Mouse (Mus musculus) MEL (cell line): ENCODE data around the gene Il6. TPM values are rescaled to one million over a fixed set of nuclear protein-coding genes. Genes with fewer than 3 reads are reported as not detected.

Experiments
- DNase-seq: peaks from one replicate; pipeline ENCODE4 v3.0.0; 2011; ENCODE audit warnings: low read depth, low spot score
- H3K27ac ChIP-seq: 2 replicates; pipeline ENCODE4 v1.5.1; 2012; ENCODE audit warnings: low read depth, mild to moderate bottlenecking, control low read depth, low read length, moderate library complexity; ENCODE audit not compliant: control insufficient read depth
- H3K27me3 ChIP-seq, 2 experiments: fragments of 150-350 bp in 1 of 2; sonication (generic) in 1 of 2; 2 replicates each; pipeline ENCODE4 v1.6.1; 2012; ENCODE audit warnings: low read length in 2 of 2, mild to moderate bottlenecking in 2 of 2, improper control_type of control experiment in 1 of 2, moderate library complexity in 1 of 2; ENCODE audit not compliant: insufficient read depth in 2 of 2, control insufficient read depth in 1 of 2
- H3K36me3 ChIP-seq, 2 experiments: 2 replicates each; pipeline ENCODE4 v1.6.1; 2012 to 2014; ENCODE audit warnings: low read length in 2 of 2, improper control_type of control experiment in 1 of 2, inconsistent platforms in 1 of 2, mild to moderate bottlenecking in 1 of 2; ENCODE audit not compliant: insufficient read depth in 2 of 2, control insufficient read depth in 1 of 2
- H3K4me1 ChIP-seq, 2 experiments: fragments of 150-350 bp in 1 of 2; sonication (generic) in 1 of 2; 2 replicates each; pipeline ENCODE4 v1.6.1; 2012; ENCODE audit warnings: low read length in 2 of 2, improper control_type of control experiment in 1 of 2, mild to moderate bottlenecking in 1 of 2; ENCODE audit not compliant: insufficient read depth in 2 of 2, control insufficient read depth in 1 of 2
- H3K4me3 ChIP-seq, 2 experiments: fragments of 150-350 bp in 1 of 2; sonication (generic) in 1 of 2; 2 replicates each; pipeline ENCODE4 v1.5.1; 2012; ENCODE audit warnings: low read depth in 2 of 2, low read length in 2 of 2, mild to moderate bottlenecking in 2 of 2, moderate library complexity in 2 of 2, control low read depth in 1 of 2, improper control_type of control experiment in 1 of 2; ENCODE audit not compliant: control insufficient read depth in 1 of 2, insufficient read depth in 1 of 2
- H3K79me2 ChIP-seq: 2 replicates; pipeline ENCODE4 v1.6.1; 2012; ENCODE audit warnings: mild to moderate bottlenecking, low read length, moderate library complexity; ENCODE audit not compliant: control insufficient read depth, poor library complexity, insufficient read depth
- H3K9ac ChIP-seq: 2 replicates; pipeline ENCODE4 v1.6.1; 2012; ENCODE audit warnings: low read depth, mild to moderate bottlenecking, control low read depth, low read length, moderate library complexity; ENCODE audit not compliant: control insufficient read depth, poor library complexity, severe bottlenecking
- H3K9me3 ChIP-seq: fragments of 150-350 bp; sonication (generic); replicated peaks from 2 replicates; pipeline ENCODE4 v1.6.1; 2012; ENCODE audit warnings: mild to moderate bottlenecking, low read length, improper control_type of control experiment, moderate library complexity; ENCODE audit not compliant: insufficient read depth
- BHLHE40 ChIP-seq: IDR thresholded peaks from 2 replicates; pipeline ENCODE4 v1.6.1; 2012; ENCODE audit warnings: low read depth, mild to moderate bottlenecking, inconsistent platforms, low read length, improper control_type of control experiment, borderline replicate concordance
- CHD1 ChIP-seq: IDR thresholded peaks from 2 replicates; pipeline ENCODE4 v1.6.1; 2012; ENCODE audit warnings: low read depth, mild to moderate bottlenecking, inconsistent platforms, low read length, improper control_type of control experiment
- CHD2 ChIP-seq: IDR thresholded peaks from 2 replicates; pipeline ENCODE4 v1.6.1; 2011; ENCODE audit warnings: low read length, improper control_type of control experiment
- CTCF ChIP-seq, 3 experiments: IDR thresholded peaks in 2 of 3; conservative IDR thresholded peaks in 1 of 3; 2 replicates each; pipeline ENCODE4 v1.5.1; 2011 to 2012; ENCODE audit warnings: low read length in 3 of 3, low read depth in 2 of 3, mild to moderate bottlenecking in 2 of 3, improper control_type of control experiment in 1 of 3, inconsistent platforms in 1 of 3, mixed read lengths in 1 of 3, moderate library complexity in 1 of 3; ENCODE audit not compliant: control insufficient read depth in 1 of 3, insufficient read depth in 1 of 3, poor library complexity in 1 of 3, severe bottlenecking in 1 of 3
- E2F4 ChIP-seq: IDR thresholded peaks from 2 replicates; pipeline ENCODE4 v1.6.1; 2011; ENCODE audit warnings: low read depth, low read length, improper control_type of control experiment, borderline replicate concordance
- ELF1 ChIP-seq: IDR thresholded peaks from 2 replicates; pipeline ENCODE4 v1.6.1; 2014; ENCODE audit warnings: low read depth, mild to moderate bottlenecking, inconsistent platforms, low read length, improper control_type of control experiment, moderate library complexity
- EP300 ChIP-seq, 2 experiments: IDR thresholded peaks; 2 replicates each; pipeline ENCODE4 v1.6.1; 2011; ENCODE audit warnings: improper control_type of control experiment in 2 of 2, low read length in 2 of 2, low read depth in 1 of 2, mild to moderate bottlenecking in 1 of 2
- ETS1 ChIP-seq: IDR thresholded peaks from 2 replicates; pipeline ENCODE4 v1.6.1; 2012; ENCODE audit warnings: low read depth, mild to moderate bottlenecking, inconsistent platforms, low read length, improper control_type of control experiment, moderate library complexity
- GABPA ChIP-seq: IDR thresholded peaks from 2 replicates; pipeline ENCODE4 v1.6.1; 2012; ENCODE audit warnings: low read depth, mild to moderate bottlenecking, inconsistent platforms, low read length, improper control_type of control experiment, moderate library complexity
- GATA1 ChIP-seq: IDR thresholded peaks from 2 replicates; pipeline ENCODE4 v1.6.1; 2011; ENCODE audit warnings: low read depth, low read length, improper control_type of control experiment
- HCFC1 ChIP-seq: IDR thresholded peaks from 2 replicates; pipeline ENCODE4 v1.6.1; 2012; ENCODE audit warnings: low read depth, mild to moderate bottlenecking, inconsistent platforms, low read length, improper control_type of control experiment, moderate library complexity
- JUND ChIP-seq: IDR thresholded peaks from 2 replicates; pipeline ENCODE4 v1.6.1; 2011; ENCODE audit warnings: low read depth, mild to moderate bottlenecking, improper control_type of control experiment, low read length
- KAT2A ChIP-seq: conservative IDR thresholded peaks from 2 replicates; pipeline ENCODE4 v1.6.1; 2012; ENCODE audit warnings: low read depth, low read length, improper control_type of control experiment, inconsistent platforms
- MAFK ChIP-seq: IDR thresholded peaks from 2 replicates; pipeline ENCODE4 v1.6.1; 2011; ENCODE audit warnings: low read depth, mild to moderate bottlenecking, low read length, improper control_type of control experiment, borderline replicate concordance
- MAX ChIP-seq: IDR thresholded peaks from 2 replicates; pipeline ENCODE4 v1.6.1; 2011; ENCODE audit warnings: low read length, improper control_type of control experiment
- MAZ ChIP-seq: IDR thresholded peaks from 2 replicates; pipeline ENCODE4 v1.6.1; 2012; ENCODE audit warnings: low read depth, mild to moderate bottlenecking, inconsistent platforms, low read length, improper control_type of control experiment
- MEF2A ChIP-seq: IDR thresholded peaks from 2 replicates; pipeline ENCODE4 v1.6.1; 2014; ENCODE audit warnings: low read depth, mild to moderate bottlenecking, inconsistent platforms, low read length, improper control_type of control experiment; ENCODE audit not compliant: poor library complexity, insufficient replicate concordance, severe bottlenecking; ENCODE audit errors: extremely low read depth
- MXI1 ChIP-seq: IDR thresholded peaks from 2 replicates; pipeline ENCODE4 v1.6.1; 2011; ENCODE audit warnings: mild to moderate bottlenecking, low read depth, low read length, improper control_type of control experiment
- MYB ChIP-seq: IDR thresholded peaks from 2 replicates; pipeline ENCODE4 v1.6.1; 2011; ENCODE audit warnings: mild to moderate bottlenecking, low read depth, low read length, improper control_type of control experiment
- MYC ChIP-seq: IDR thresholded peaks from 2 replicates; pipeline ENCODE4 v1.6.1; 2011; ENCODE audit warnings: low read depth, mild to moderate bottlenecking, low read length, improper control_type of control experiment, moderate library complexity
- NRF1 ChIP-seq: IDR thresholded peaks from 2 replicates; pipeline ENCODE4 v1.6.1; 2014; ENCODE audit warnings: low read depth, mild to moderate bottlenecking, inconsistent platforms, low read length, improper control_type of control experiment, moderate library complexity; ENCODE audit not compliant: poor library complexity, insufficient read depth, severe bottlenecking
- POLR2A ChIP-seq, 2 experiments: IDR thresholded peaks; 2 replicates each; pipeline ENCODE4 v1.6.1; 2011 to 2012; ENCODE audit warnings: low read length in 2 of 2, mild to moderate bottlenecking in 2 of 2, control low read depth in 1 of 2, improper control_type of control experiment in 1 of 2, low read depth in 1 of 2, moderate library complexity in 1 of 2; ENCODE audit not compliant: control insufficient read depth in 1 of 2, insufficient read depth in 1 of 2, poor library complexity in 1 of 2
- POLR2AphosphoS2 ChIP-seq: IDR thresholded peaks from 2 replicates; pipeline ENCODE4 v1.6.1; 2011; ENCODE audit warnings: low read length, improper control_type of control experiment
- POLR2AphosphoS5 ChIP-seq: IDR thresholded peaks from 2 replicates; pipeline ENCODE4 v1.6.1; 2012; ENCODE audit warnings: low read depth, borderline replicate concordance, mild to moderate bottlenecking, inconsistent platforms, low read length, moderate library complexity, mixed read lengths
- RAD21 ChIP-seq: IDR thresholded peaks from 2 replicates; pipeline ENCODE4 v1.6.1; 2011; ENCODE audit warnings: mild to moderate bottlenecking, low read depth, low read length, improper control_type of control experiment
- SIN3A ChIP-seq: IDR thresholded peaks from 2 replicates; pipeline ENCODE4 v1.6.1; 2012; ENCODE audit warnings: low read length, improper control_type of control experiment, inconsistent platforms
- SMC3 ChIP-seq: IDR thresholded peaks from 2 replicates; pipeline ENCODE4 v1.6.1; 2011; ENCODE audit warnings: low read depth, low read length, improper control_type of control experiment
- TAL1 ChIP-seq: IDR thresholded peaks from 2 replicates; pipeline ENCODE4 v1.6.1; 2012; ENCODE audit warnings: mild to moderate bottlenecking, inconsistent platforms, low read length, moderate library complexity, mixed read lengths
- TBP ChIP-seq: IDR thresholded peaks from 2 replicates; pipeline ENCODE4 v1.8.0; 2011; ENCODE audit warnings: low read depth, low read length, improper control_type of control experiment
- TCF12 ChIP-seq: IDR thresholded peaks from 2 replicates; pipeline ENCODE4 v1.6.1; 2014; ENCODE audit warnings: low read depth, mild to moderate bottlenecking, inconsistent platforms, low read length, improper control_type of control experiment, moderate library complexity
- UBTF ChIP-seq: IDR thresholded peaks from 2 replicates; pipeline ENCODE4 v1.6.1; 2012; ENCODE audit warnings: low read depth, mild to moderate bottlenecking, inconsistent platforms, low read length, improper control_type of control experiment, moderate library complexity, borderline replicate concordance; ENCODE audit not compliant: insufficient read depth
- USF1 ChIP-seq: IDR thresholded peaks from 2 replicates; pipeline ENCODE4 v1.6.1; 2014; ENCODE audit warnings: low read depth, mild to moderate bottlenecking, inconsistent platforms, low read length, improper control_type of control experiment, moderate library complexity
- ZC3H11A ChIP-seq: IDR thresholded peaks from 2 replicates; pipeline ENCODE4 v1.6.1; 2012; ENCODE audit warnings: low read depth, mild to moderate bottlenecking, inconsistent platforms, low read length, improper control_type of control experiment
- ZKSCAN1 ChIP-seq: IDR thresholded peaks from 2 replicates; pipeline ENCODE4 v1.6.1; 2012; ENCODE audit warnings: low read depth, mild to moderate bottlenecking, inconsistent platforms, low read length, improper control_type of control experiment, moderate library complexity
- ZMIZ1 ChIP-seq: IDR thresholded peaks from 2 replicates; pipeline ENCODE4 v1.6.1; 2012; ENCODE audit warnings: low read depth, mild to moderate bottlenecking, inconsistent platforms, low read length, improper control_type of control experiment, moderate library complexity
- polyA plus RNA-seq, 2 experiments: library from polyadenylated mRNA; stranded (reverse) in 1 of 2; unstranded in 1 of 2; fragments of >175 nt in 1 of 2; fragments of >200 nt in 1 of 2; gene quantifications; 2 replicates each; pipeline versions ENCODE4 v1.2.1 to v1.2.4; 2012; ENCODE audit warnings: low replicate concordance in 2 of 2, low read depth in 1 of 2; ENCODE audit not compliant: insufficient read length in 2 of 2, insufficient read depth in 1 of 2, missing spikeins in 1 of 2
- total RNA-seq: library from RNA; depleted of rRNA; stranded (reverse); fragments of 300-350 nt; gene quantifications from 2 replicates; pipeline ENCODE4 v1.2.3, GENCODE M21; 2012; rRNA removed

Gene Il6
- total RNA-seq, result not detected in 2 replicates
- polyA plus RNA-seq, result not detected

GRCm38 (mm10) chr5:30012726-30013503 is at the start of gene Il6:
TSS of gene Il6 (plus strand) at chr5:30013114.
- DNase-seq, result peak; percentile 97
- Histone ChIP-seq H3K27me3 (0 out of 4 replicates have a peak, but pooled peaks cover 0 to 1% of the 10 kb centered on the region in 2 experiments), H3K79me2 (no peaks in the 10 kb centered on the region), H3K36me3 (peaks cover 0 to 20% of the 10 kb centered on the region in 2 experiments; a peak in 2 of 4 replicates), H3K27ac (no peak within 1 kb of the TSS), H3K4me1 (peaks cover 9 to 19% of the 10 kb centered on the region in 2 experiments), H3K9ac (no peak within 1 kb of the TSS), H3K4me3 (peak within 1 kb of the TSS; percentile 4 to 9; a peak in 2 of 4 replicates), H3K9me3 (no peaks in the 10 kb centered on the region)
- TF ChIP-seq TBP, result 0 out of 2 replicates have a peak, but pooled peaks have one; percentile 26
- TF ChIP-seq BHLHE40, result peak; percentile 71
- peak; percentile 85; the same call in 1 of the 2 replicates for TF ChIP-seq MAZ
- TF ChIP-seq POLR2A (IDR thresholded peaks at IDR 0.05; ENCODE audit: control insufficient read depth in 1 of 2, insufficient read depth in 1 of 2, low read depth in 1 of 2, low read length in 2 of 2, poor library complexity in 1 of 2), result no peak
- TF ChIP-seq ZC3H11A, result peak; percentile 66
- peak; percentile 60 for TF ChIP-seq TAL1
- TF ChIP-seq ZKSCAN1, result no peak
- TF ChIP-seq KAT2A, result no peak
- TF ChIP-seq POLR2AphosphoS2, result peak; percentile 64; the same call in 1 of the 2 replicates
- TF ChIP-seq MAX, result peak; percentile 73
- TF ChIP-seq MYC, result peak; percentile 51; the same call in 1 of the 2 replicates
- no peak for TF ChIP-seq ELF1
- TF ChIP-seq MEF2A, result no peak
- TF ChIP-seq CTCF (IDR thresholded peaks at IDR 0.05 in 2 of 3, conservative IDR thresholded peaks at IDR 0.05 in 1 of 3; ENCODE audit: control insufficient read depth in 1 of 3, insufficient read depth in 1 of 3, low read depth in 2 of 3, low read length in 3 of 3, poor library complexity in 1 of 3, severe bottlenecking in 1 of 3), result peak; percentile 43 to 73 (median 44); a peak in 5 of 6 replicates
- TF ChIP-seq NRF1, result 0 out of 2 replicates have a peak, but pooled peaks have one; percentile 13
- peak; percentile 80 for TF ChIP-seq SMC3
- peak; percentile 72; the same call in 1 of the 2 replicates for TF ChIP-seq GATA1
- TF ChIP-seq MXI1, result peak; percentile 77; the same call in 1 of the 2 replicates
- peak; percentile 79 for TF ChIP-seq SIN3A
- peak; percentile 81 to 93 for TF ChIP-seq EP300 (IDR thresholded peaks at IDR 0.05; ENCODE audit: low read depth in 1 of 2, low read length in 2 of 2)
- no peak for TF ChIP-seq CHD1
- peak; percentile 80 for TF ChIP-seq ETS1
- TF ChIP-seq E2F4, result no peak
- TF ChIP-seq RAD21, result peak; percentile 56
- no peak for TF ChIP-seq CHD2
- TF ChIP-seq MYB, result no peak
- no peak for TF ChIP-seq MAFK
- TF ChIP-seq TCF12, result peak; percentile 85
- TF ChIP-seq USF1, result no peak
- TF ChIP-seq HCFC1, result peak; percentile 34; the same call in 1 of the 2 replicates
- no peak for TF ChIP-seq UBTF
- 0 out of 2 replicates have a peak, but pooled peaks have one; percentile 31 for TF ChIP-seq JUND
- no peak for TF ChIP-seq POLR2AphosphoS5
- TF ChIP-seq ZMIZ1, result no peak
- no peak for TF ChIP-seq GABPA
